Mouse (Mus musculus) intestine, embryonic 16.5 days (tissue): ENCODE data around the gene Gm20388. TPM values are rescaled to one million over a fixed set of nuclear protein-coding genes. Genes with fewer than 3 reads are reported as not detected.
A peak's percentile ranks its signal among the peaks of the same experiment; 100 is the strongest.

ENCODE experiments used
- ATAC-seq: fragments of 200-750 bp; cut with Nextera tagmentation; 2 replicates; pipeline ENCODE4 v1.8.0; 2017; ENCODE audit warnings: moderate TSS enrichment, moderate library complexity
- H3K27ac ChIP-seq: fragments of 300-500 bp; sonication (generic); 2 replicates; pipeline ENCODE4 v1.5.1; 2014; ENCODE audit warnings: mild to moderate bottlenecking, low read length
- H3K27me3 ChIP-seq: fragments of 300-500 bp; sonication (generic); replicated peaks from 2 replicates; pipeline ENCODE4 v1.6.1; 2014; ENCODE audit warnings: low read length, control low read depth, mixed read lengths; ENCODE audit not compliant: control insufficient read depth, insufficient read depth
- H3K36me3 ChIP-seq: fragments of 300-500 bp; sonication (generic); 2 replicates; pipeline ENCODE4 v1.6.1; 2014; ENCODE audit warnings: low read length, control low read depth; ENCODE audit not compliant: control insufficient read depth, insufficient read depth
- H3K4me1 ChIP-seq: fragments of 300-500 bp; sonication (generic); 2 replicates; pipeline ENCODE4 v1.6.1; 2014; ENCODE audit warnings: low read length, control low read depth, mixed read lengths; ENCODE audit not compliant: control insufficient read depth, insufficient read depth
- H3K4me2 ChIP-seq: fragments of 300-500 bp; sonication (generic); 2 replicates; pipeline ENCODE4 v1.6.1; 2014; ENCODE audit warnings: low read depth, low read length, control low read depth
- H3K4me3 ChIP-seq: fragments of 300-500 bp; sonication (generic); 2 replicates; pipeline ENCODE4 v1.5.1; 2014; ENCODE audit warnings: mild to moderate bottlenecking, low read length
- H3K9ac ChIP-seq: fragments of 300-500 bp; sonication (generic); 2 replicates; pipeline ENCODE4 v1.6.1; 2014; ENCODE audit warnings: low read depth, low read length
- H3K9me3 ChIP-seq: fragments of 300-500 bp; sonication (generic); 2 replicates; pipeline ENCODE4 v1.6.1; 2016; ENCODE audit warnings: low read length, control low read depth; ENCODE audit not compliant: control insufficient read depth
- WGBS: fragments of 180-500 bp; shearing (Covaris S2); extraction: QIAGEN DNeasy Blood & Tissue Kit; methylation state at CpG from one replicate; pipeline ENCODE4 v1.1.7; 2014; 5-methylcytosine and 5-hydroxymethylcytosine counted together
- polyA plus RNA-seq: library from polyadenylated mRNA; unstranded; fragments of >200 nt; fragmentation: Nextera tagmentation; extraction: Ambion mirVana; gene quantifications from 2 replicates; pipeline ENCODE4 v1.2.1, GENCODE M21; 2015

The Gm20388 gene
- polyA plus RNA-seq, 1 experiment from 2014 or later, result 5.8 TPM

- ATAC-seq, result 0 out of 2 replicates have a peak, but pooled peaks have one; percentile 49
- Histone ChIP-seq H3K36me3 (no peaks in the 10 kb centered on the region), H3K4me2 (no peak overlapping the region), H3K27ac (peak overlapping the region; percentile 53; the same call in 1 of the 2 replicates), H3K4me3 (no peak overlapping the region), H3K9ac (no peak overlapping the region), H3K9me3 (no peaks in the 10 kb centered on the region), H3K27me3 (no peaks in the 10 kb centered on the region), H3K4me1 (peaks cover 13% of the 10 kb centered on the region)
- 42% methylated on average over 8 of the region's 8 CpGs for WGBS
These were observed 2283.8 kb downstream of the Gm20388 start for GRCm38 (mm10) chr8:122194396-122194795.

GRCm38 (mm10) chr8:122197342-122197741 lies 2286.7 kb downstream of the Gm20388 start:
- no peak overlapping the region for H3K4me2 ChIP-seq
- no peak overlapping the region for H3K27ac ChIP-seq
- H3K36me3 ChIP-seq, result no peaks in the 10 kb centered on the region
- H3K27me3 ChIP-seq, result no peaks in the 10 kb centered on the region; the same call in 1 of the 2 replicates
- no peak for ATAC-seq
- H3K9ac ChIP-seq, result no peak overlapping the region
- peaks cover 9% of the 10 kb centered on the region for H3K4me1 ChIP-seq
- no peaks in the 10 kb centered on the region for H3K9me3 ChIP-seq
- WGBS, result 63% methylated on average over 5 of the region's 5 CpGs
- no peak overlapping the region for H3K4me3 ChIP-seq

GRCm38 (mm10) chr8:122198378-122199025 lies 2287.9 kb downstream of the Gm20388 start:
- Histone ChIP-seq H3K4me1 (peaks cover 9% of the 10 kb centered on the region), H3K36me3 (no peaks in the 10 kb centered on the region), H3K27me3 (no peaks in the 10 kb centered on the region; the same call in 1 of the 2 replicates), H3K9ac (no peak overlapping the region), H3K27ac (no peak overlapping the region), H3K4me2 (no peak overlapping the region), H3K9me3 (no peaks in the 10 kb centered on the region), H3K4me3 (no peak overlapping the region)
- no peak for ATAC-seq
- WGBS, result 76% methylated on average over 12 of the region's 12 CpGs

- Histone ChIP-seq H3K9ac (no peak overlapping the region), H3K4me3 (no peak overlapping the region), H3K9me3 (no peaks in the 10 kb centered on the region), H3K27me3 (no peaks in the 10 kb centered on the region; the same call in 1 of the 2 replicates), H3K4me2 (no peak overlapping the region), H3K27ac (no peak overlapping the region), H3K36me3 (no peaks in the 10 kb centered on the region), H3K4me1 (peaks cover 5% of the 10 kb centered on the region)
- ATAC-seq, result no peak
- WGBS, result 76% methylated on average over 9 of the region's 9 CpGs
These were observed 2288.6 kb downstream of the Gm20388 start for GRCm38 (mm10) chr8:122199191-122199590.

GRCm38 (mm10) chr8:122199841-122200240 lies 2289.2 kb downstream of the Gm20388 start:
- 90% methylated on average over 4 of the region's 4 CpGs for WGBS
- Histone ChIP-seq H3K4me2 (no peak overlapping the region), H3K27me3 (no peaks in the 10 kb centered on the region; the same call in 1 of the 2 replicates), H3K27ac (no peak overlapping the region), H3K9me3 (no peaks in the 10 kb centered on the region), H3K4me3 (no peak overlapping the region), H3K9ac (no peak overlapping the region), H3K36me3 (no peaks in the 10 kb centered on the region), H3K4me1 (no peaks in the 10 kb centered on the region)
- no peak for ATAC-seq

GRCm38 (mm10) chr8:122211591-122211990 lies 2300.9 kb downstream of the Gm20388 start:
- WGBS, result 76% methylated on average over 3 of the region's 3 CpGs

GRCm38 (mm10) chr8:122215630-122216029 lies 2305.0 kb downstream of the Gm20388 start:
- WGBS, result 51% methylated on average over 8 of the region's 8 CpGs
- Histone ChIP-seq H3K9me3 (no peaks in the 10 kb centered on the region), H3K27me3 (no peaks in the 10 kb centered on the region), H3K4me1 (no peaks in the 10 kb centered on the region), H3K36me3 (no peaks in the 10 kb centered on the region), H3K27ac (no peak overlapping the region), H3K9ac (no peak overlapping the region), H3K4me3 (no peak overlapping the region), H3K4me2 (no peak overlapping the region)
- no peak for ATAC-seq

More at GRCm38 (mm10) chr8:122211591-122211990, 2300.9 kb downstream of the Gm20388 start:
- ATAC-seq, result no peak
- H3K27me3 ChIP-seq, result no peaks in the 10 kb centered on the region
- 0 out of 2 replicates have a peak, but pooled peaks cover 4% of the 10 kb centered on the region for H3K9me3 ChIP-seq
- H3K4me1 ChIP-seq, result no peaks in the 10 kb centered on the region
- H3K27ac ChIP-seq, result no peak overlapping the region
- H3K9ac ChIP-seq, result no peak overlapping the region
- no peaks in the 10 kb centered on the region for H3K36me3 ChIP-seq
- no peak overlapping the region for H3K4me3 ChIP-seq
- no peak overlapping the region for H3K4me2 ChIP-seq

- peak; percentile 60; the same call in 1 of the 2 replicates for ATAC-seq
- Histone ChIP-seq H3K4me2 (no peak overlapping the region), H3K4me3 (no peak overlapping the region), H3K27ac (no peak overlapping the region), H3K4me1 (no peaks in the 10 kb centered on the region), H3K9ac (no peak overlapping the region), H3K36me3 (no peaks in the 10 kb centered on the region), H3K27me3 (no peaks in the 10 kb centered on the region), H3K9me3 (no peaks in the 10 kb centered on the region)
- 65% methylated on average over 6 of the region's 6 CpGs for WGBS
These were observed 2305.8 kb downstream of the Gm20388 start for GRCm38 (mm10) chr8:122216433-122216832.

GRCm38 (mm10) chr8:122217456-122218177 lies 2307.0 kb downstream of the Gm20388 start:
- WGBS, result 75% methylated on average over 10 of the region's 10 CpGs
- no peak overlapping the region for H3K9ac ChIP-seq
- no peak for ATAC-seq

More at GRCm38 (mm10) chr8:122217456-122218177, 2307.0 kb downstream of the Gm20388 start:
- no peak overlapping the region for H3K4me2 ChIP-seq
- no peaks in the 10 kb centered on the region for H3K9me3 ChIP-seq
- no peaks in the 10 kb centered on the region for H3K36me3 ChIP-seq
- no peak overlapping the region for H3K27ac ChIP-seq
- H3K27me3 ChIP-seq, result no peaks in the 10 kb centered on the region
- no peaks in the 10 kb centered on the region for H3K4me1 ChIP-seq
- no peak overlapping the region for H3K4me3 ChIP-seq
